Mouse (Mus musculus) embryonic facial prominence, embryonic 11.5 days (tissue): Measurements from ENCODE around the gene Bcar1. TPM values are rescaled to one million over a fixed set of nuclear protein-coding genes. Genes with fewer than 3 reads are reported as not detected.

Experiments used
- ATAC-seq: fragments of 200-750 bp; cut with Nextera tagmentation; replicated peaks from 2 replicates; pipeline ENCODE4 v1.8.0; 2017; ENCODE audit warnings: low read depth; ENCODE audit not compliant: insufficient number of reproducible peaks, low FRiP score, low TSS enrichment
- DNase-seq: peaks from one replicate; pipeline ENCODE4 v3.0.0-alpha.2; 2015; ENCODE audit warnings: low spot score
- H3K27ac ChIP-seq: fragments of 300-500 bp; sonication (generic); replicated peaks from 2 replicates; pipeline ENCODE4 v1.5.1; 2014; ENCODE audit warnings: mild to moderate bottlenecking, low read depth, low read length, control low read depth
- H3K27me3 ChIP-seq: fragments of 300-500 bp; sonication (generic); 2 replicates; pipeline ENCODE4 v1.6.1; 2014; ENCODE audit warnings: mild to moderate bottlenecking, low read length, moderate library complexity, mixed read lengths; ENCODE audit not compliant: control insufficient read depth, insufficient read depth
- H3K36me3 ChIP-seq: fragments of 300-500 bp; sonication (generic); replicated peaks from 2 replicates; pipeline ENCODE4 v1.6.1; 2014; ENCODE audit warnings: low read depth, mild to moderate bottlenecking, low read length, moderate library complexity, mixed read lengths; ENCODE audit not compliant: control insufficient read depth, insufficient read depth
- H3K4me1 ChIP-seq: fragments of 300-500 bp; sonication (generic); 2 replicates; pipeline ENCODE4 v1.6.1; 2014; ENCODE audit warnings: low read length, mixed read lengths; ENCODE audit not compliant: control insufficient read depth, insufficient read depth
- H3K4me2 ChIP-seq: fragments of 300-500 bp; sonication (generic); 2 replicates; pipeline ENCODE4 v1.6.1; 2014; ENCODE audit warnings: low read depth, mild to moderate bottlenecking, control low read depth, low read length, moderate library complexity
- H3K4me3 ChIP-seq: fragments of 300-500 bp; sonication (generic); 2 replicates; pipeline ENCODE4 v1.5.1; 2014; ENCODE audit warnings: low read depth, low read length, control low read depth
- H3K9ac ChIP-seq: fragments of 300-500 bp; sonication (generic); replicated peaks from 2 replicates; pipeline ENCODE4 v1.6.1; 2014; ENCODE audit warnings: mild to moderate bottlenecking, control low read depth, low read length
- H3K9me3 ChIP-seq: fragments of 300-500 bp; sonication (generic); replicated peaks from 2 replicates; pipeline ENCODE4 v1.6.1; 2016; ENCODE audit warnings: mild to moderate bottlenecking, low read length, inconsistent platforms, mixed read lengths; ENCODE audit not compliant: control insufficient read depth
- WGBS: fragments of 180-500 bp; shearing (Covaris S2); extraction: QIAGEN DNeasy Blood & Tissue Kit; methylation state at CpG from one replicate; pipeline ENCODE4 v1.1.7; 2014; 5-methylcytosine and 5-hydroxymethylcytosine counted together
- polyA plus RNA-seq: library from polyadenylated mRNA; unstranded; fragments of >200 nt; fragmentation: Nextera tagmentation; extraction: Ambion mirVana; gene quantifications from 2 replicates; pipeline ENCODE4 v1.2.1, GENCODE M21; 2014

Bcar1 gene
- polyA plus RNA-seq, 1 experiment from 2014 or later, result 30.9 TPM

DNA sequence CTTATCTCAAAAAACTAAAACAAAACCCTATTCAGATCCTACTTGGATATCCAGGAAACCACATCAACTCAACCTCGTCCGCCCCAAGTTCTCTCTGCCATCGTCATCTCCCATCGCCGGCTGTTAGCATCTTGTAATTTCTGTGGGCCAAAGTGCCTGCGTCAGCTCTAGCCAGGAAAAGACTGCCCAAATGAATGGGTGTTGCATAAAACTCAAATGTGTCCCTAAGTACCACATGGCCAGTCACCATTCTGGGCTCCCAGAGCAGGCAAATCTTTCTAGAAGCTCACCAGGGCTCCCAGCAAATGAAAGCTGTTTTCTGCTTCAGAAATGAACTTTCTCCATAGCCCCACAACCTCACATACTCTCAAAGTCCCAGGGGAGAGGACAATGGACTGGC, 2.1 kb downstream of the Bcar1 start:
- DNase-seq (no peak), ATAC-seq (no peak)
- H3K27ac ChIP-seq, result no peak overlapping the region
- H3K9ac ChIP-seq, result peak overlapping the region; percentile 91
- 68% methylated on average over 6 of the region's 6 CpGs for WGBS
- H3K4me1 ChIP-seq, result peaks cover 2% of the 10 kb centered on the region
- no peaks in the 10 kb centered on the region; the same call in 1 of the 2 replicates for H3K36me3 ChIP-seq
- H3K9me3 ChIP-seq, result no peaks in the 10 kb centered on the region
- H3K4me3 ChIP-seq, result no peak overlapping the region
- peak overlapping the region; percentile 68; the same call in 1 of the 2 replicates for H3K4me2 ChIP-seq
- no peaks in the 10 kb centered on the region for H3K27me3 ChIP-seq

DNA sequence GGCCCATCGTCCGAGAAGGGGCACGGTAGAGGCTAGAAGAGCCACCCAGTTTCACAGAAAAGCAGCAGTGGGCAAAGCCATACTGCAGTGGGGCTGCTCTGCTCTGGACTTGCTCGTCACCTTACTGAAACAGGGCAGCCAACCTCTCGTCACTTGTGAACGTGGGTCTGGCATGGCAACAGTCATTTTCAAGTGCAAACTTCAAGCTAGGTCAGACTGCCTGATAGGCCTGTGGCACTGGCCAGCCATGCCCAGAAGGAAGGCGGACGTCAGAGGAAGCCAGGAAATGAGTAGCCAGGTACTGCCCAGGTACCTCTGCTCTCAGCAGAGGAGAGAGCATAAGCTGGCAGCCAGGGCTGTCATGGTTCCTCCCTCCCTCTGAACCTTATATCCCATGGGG, 2.6 kb downstream of the Bcar1 start:
- no peak overlapping the region for H3K4me2 ChIP-seq
- no peaks in the 10 kb centered on the region for H3K27me3 ChIP-seq
- no peak overlapping the region for H3K9ac ChIP-seq
- no peak overlapping the region for H3K4me3 ChIP-seq
- 88% methylated on average over 8 of the region's 8 CpGs for WGBS
- no peaks in the 10 kb centered on the region; the same call in 1 of the 2 replicates for H3K36me3 ChIP-seq
- no peaks in the 10 kb centered on the region for H3K9me3 ChIP-seq
- H3K4me1 ChIP-seq, result peaks cover 3% of the 10 kb centered on the region
- no peak overlapping the region for H3K27ac ChIP-seq
- ATAC-seq (no peak), DNase-seq (no peak)

DNA sequence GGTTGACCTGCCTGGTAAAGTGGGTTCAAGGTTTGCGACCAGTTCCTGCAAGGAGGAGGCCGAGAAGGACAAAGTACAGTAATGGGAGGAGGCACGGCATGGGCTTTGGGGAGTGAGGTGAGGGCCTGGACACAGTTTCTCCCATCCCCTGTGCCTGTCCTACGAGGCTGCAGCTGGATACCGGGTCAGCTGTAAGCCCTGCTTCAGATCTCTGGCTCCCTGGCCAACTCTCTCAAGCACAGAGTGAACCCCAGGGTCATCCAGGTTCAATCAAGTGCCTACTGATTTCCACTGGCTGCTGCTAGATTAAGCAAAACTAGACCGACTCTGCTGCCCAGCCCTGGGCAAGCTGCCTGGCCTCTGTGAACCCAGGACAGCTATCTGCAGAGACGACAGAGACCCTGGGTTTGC, 3.3 kb downstream of the Bcar1 start:
- Histone ChIP-seq H3K9me3 (no peaks in the 10 kb centered on the region), H3K27me3 (no peaks in the 10 kb centered on the region), H3K9ac (no peak overlapping the region), H3K4me3 (no peak overlapping the region), H3K27ac (no peak overlapping the region), H3K36me3 (no peaks in the 10 kb centered on the region; the same call in 1 of the 2 replicates), H3K4me2 (no peak overlapping the region), H3K4me1 (peaks cover 9% of the 10 kb centered on the region)
- ATAC-seq (no peak), DNase-seq (no peak)
- WGBS, result 74% methylated on average over 7 of the region's 7 CpGs

DNA sequence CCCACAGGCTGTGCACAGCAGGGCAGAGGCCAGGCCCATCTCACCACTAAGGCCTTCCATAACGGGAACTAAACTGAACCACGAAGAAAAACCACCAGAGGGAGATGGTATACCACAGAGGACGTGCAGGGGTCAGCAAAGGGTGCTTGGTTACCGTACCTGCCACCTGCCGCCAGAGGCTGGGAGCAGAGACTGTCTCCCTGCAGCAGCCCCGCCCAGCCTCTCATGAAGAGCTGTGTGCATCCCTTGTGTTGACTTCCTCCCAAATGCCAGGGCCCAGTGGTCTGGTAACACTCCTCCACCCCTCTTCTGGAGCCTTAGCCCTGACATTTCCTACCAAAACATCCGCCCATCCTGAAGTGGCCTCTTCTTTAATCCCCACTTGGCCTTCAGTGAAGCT, 4.0 kb downstream of the Bcar1 start:
- Histone ChIP-seq H3K4me2 (no peak overlapping the region), H3K27ac (no peak overlapping the region), H3K9ac (peak overlapping the region; percentile 14; the same call in 1 of the 2 replicates), H3K36me3 (no peaks in the 10 kb centered on the region; the same call in 1 of the 2 replicates), H3K27me3 (no peaks in the 10 kb centered on the region), H3K9me3 (no peaks in the 10 kb centered on the region), H3K4me1 (peaks cover 13% of the 10 kb centered on the region), H3K4me3 (no peak overlapping the region)
- ATAC-seq (no peak), DNase-seq (no peak)
- 41% methylated on average over 7 of the region's 7 CpGs for WGBS

DNA sequence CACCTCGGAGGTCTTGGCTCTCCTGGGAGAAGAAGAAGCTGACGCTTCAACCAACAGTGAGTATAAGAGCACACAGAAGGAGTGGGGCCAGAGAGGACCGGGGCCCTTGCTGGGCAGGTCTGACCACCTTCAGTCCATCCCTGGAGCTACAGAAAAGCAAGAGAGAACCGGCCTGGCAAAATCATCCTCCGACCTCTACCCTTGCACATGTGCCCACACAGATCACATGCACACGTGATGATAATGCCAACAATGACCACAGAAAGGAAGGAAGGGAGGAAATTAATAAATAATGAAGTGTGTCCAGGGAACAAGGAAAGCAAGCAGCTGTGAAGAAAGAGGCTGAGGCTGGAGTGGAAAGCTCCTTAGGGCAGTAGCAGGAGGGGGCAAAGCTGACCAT, 4.7 kb downstream of the Bcar1 start:
- ATAC-seq (no peak), DNase-seq (no peak)
- Histone ChIP-seq H3K27me3 (no peaks in the 10 kb centered on the region), H3K9ac (no peak overlapping the region), H3K4me3 (no peak overlapping the region), H3K36me3 (no peaks in the 10 kb centered on the region; the same call in 1 of the 2 replicates), H3K4me2 (no peak overlapping the region), H3K27ac (no peak overlapping the region), H3K4me1 (peaks cover 11% of the 10 kb centered on the region), H3K9me3 (no peaks in the 10 kb centered on the region)
- 68% methylated on average over 6 of the region's 6 CpGs for WGBS

DNA sequence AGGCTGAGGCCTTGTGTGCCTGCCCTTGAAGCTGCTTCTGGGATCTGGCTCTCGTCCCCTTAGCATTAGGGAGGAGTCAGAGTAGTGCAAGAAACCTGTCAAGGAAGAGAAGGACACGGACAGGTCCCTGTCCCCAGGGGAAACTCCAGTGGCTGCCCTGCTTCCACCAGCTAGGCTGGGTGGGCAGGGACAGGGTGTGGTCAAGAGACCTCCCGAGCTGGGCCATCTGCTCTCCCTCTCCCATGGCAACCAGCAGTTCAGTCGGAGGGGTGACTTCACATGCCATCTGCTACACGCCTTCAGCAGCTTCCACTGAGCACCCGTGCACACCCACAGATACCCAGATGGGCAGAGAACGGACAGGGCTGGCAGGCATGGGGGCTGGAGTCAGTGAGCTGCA, 7.3 kb downstream of the Bcar1 start:
- Histone ChIP-seq H3K9me3 (no peaks in the 10 kb centered on the region), H3K9ac (no peak overlapping the region), H3K4me3 (no peak overlapping the region), H3K36me3 (no peaks in the 10 kb centered on the region), H3K4me2 (no peak overlapping the region), H3K4me1 (peaks cover 25% of the 10 kb centered on the region), H3K27ac (0 out of 2 replicates have a peak overlapping the region, but pooled peaks have one; percentile 5), H3K27me3 (no peaks in the 10 kb centered on the region)
- WGBS, result 55% methylated on average over 7 of the region's 7 CpGs
- DNase-seq (no peak), ATAC-seq (no peak)

DNA sequence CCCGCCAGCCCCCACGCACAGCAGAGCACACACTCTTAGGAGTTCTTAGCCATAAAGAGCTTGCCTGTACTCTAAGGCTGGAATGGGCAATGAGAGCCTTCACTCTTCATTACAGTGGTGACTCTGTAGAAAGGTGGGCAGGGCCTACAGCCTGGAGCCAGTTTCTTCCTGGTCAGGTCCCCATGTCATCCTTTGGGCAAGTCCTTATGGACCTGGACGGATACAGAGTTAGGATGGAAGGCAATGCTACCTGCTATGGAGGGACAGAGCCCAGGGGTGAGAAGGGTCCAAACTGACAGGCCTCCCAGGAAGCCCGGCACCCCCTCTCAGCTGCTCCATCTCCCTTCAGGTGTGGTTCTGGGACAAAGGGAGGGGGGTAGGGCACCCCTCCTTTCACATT, 7.8 kb downstream of the Bcar1 start:
- H3K36me3 ChIP-seq, result no peaks in the 10 kb centered on the region
- no peak overlapping the region for H3K9ac ChIP-seq
- peaks cover 25% of the 10 kb centered on the region for H3K4me1 ChIP-seq
- no peaks in the 10 kb centered on the region for H3K9me3 ChIP-seq
- H3K4me3 ChIP-seq, result no peak overlapping the region
- H3K27me3 ChIP-seq, result no peaks in the 10 kb centered on the region
- 68% methylated on average over 4 of the region's 4 CpGs for WGBS
- no peak overlapping the region for H3K4me2 ChIP-seq
- ATAC-seq (no peak), DNase-seq (no peak)
- 0 out of 2 replicates have a peak overlapping the region, but pooled peaks have one; percentile 28 for H3K27ac ChIP-seq

DNA sequence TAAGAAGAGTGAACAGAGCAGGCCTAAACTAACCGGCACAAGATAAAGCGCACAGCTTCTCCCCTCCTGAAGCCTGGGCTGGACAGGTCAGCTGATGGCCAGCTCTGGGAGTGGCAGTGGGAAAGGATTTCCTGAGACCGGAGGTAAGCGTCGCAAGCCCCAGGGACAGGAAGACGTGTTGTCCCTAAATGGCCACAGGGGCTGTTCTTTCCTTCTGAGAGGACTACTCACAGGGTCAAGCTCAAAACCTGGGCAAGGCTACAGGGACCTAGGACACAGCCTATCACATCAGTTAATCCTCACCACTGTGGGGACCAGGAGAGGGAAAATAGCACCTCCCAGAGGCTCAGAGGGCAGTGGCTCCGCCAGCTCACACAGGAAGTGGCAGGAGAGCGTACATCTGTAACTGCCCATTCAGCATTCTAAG, 8.3 kb downstream of the Bcar1 start:
- 0 out of 2 replicates have a peak overlapping the region, but pooled peaks have one; percentile 28 for H3K27ac ChIP-seq
- DNase-seq, result no peak
- H3K4me2 ChIP-seq, result no peak overlapping the region
- no peak for ATAC-seq
- no peaks in the 10 kb centered on the region for H3K27me3 ChIP-seq
- peaks cover 25% of the 10 kb centered on the region for H3K4me1 ChIP-seq
- no peak overlapping the region for H3K9ac ChIP-seq
- no peaks in the 10 kb centered on the region for H3K9me3 ChIP-seq
- WGBS, result 42% methylated on average over 8 of the region's 8 CpGs
- H3K36me3 ChIP-seq, result no peaks in the 10 kb centered on the region
- no peak overlapping the region for H3K4me3 ChIP-seq
